Mouse (Mus musculus): ENCODE data around the gene Rad51b. TPM values are rescaled to one million over a fixed set of nuclear protein-coding genes. Genes with fewer than 3 reads are reported as not detected.

The Rad51b gene
- polyA plus RNA-seq, 1 experiment from 2014 or later, result 4.4 TPM

DNA sequence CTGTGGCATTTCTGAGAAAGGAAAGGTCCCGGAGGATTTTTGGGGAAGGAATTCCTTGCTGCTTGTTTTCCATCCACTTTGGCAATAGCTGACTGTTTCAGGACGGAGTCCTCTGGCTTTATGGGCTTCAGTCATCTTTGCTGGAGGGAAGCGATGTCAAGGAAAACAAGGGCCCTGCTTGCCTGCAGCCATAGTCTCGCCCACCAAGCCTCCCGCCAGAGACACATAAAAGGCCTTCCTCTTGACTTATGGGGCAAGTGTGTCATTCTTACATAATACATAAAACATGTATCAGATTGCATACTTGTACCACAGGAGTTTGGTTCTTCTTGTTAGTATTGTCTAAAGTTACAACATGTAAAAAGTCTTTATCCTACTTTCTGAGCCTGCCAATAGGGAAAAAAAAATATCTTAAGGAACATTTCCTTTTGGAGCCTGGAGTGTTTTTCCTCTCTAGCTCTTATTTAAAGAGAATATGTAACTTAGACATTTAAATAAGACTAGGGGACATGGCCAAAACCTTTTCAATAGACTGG lies 49.2 kb downstream of the Rad51b start:
- H3K9me3 ChIP-seq (replicated peaks; ENCODE audit: control insufficient read depth, low read length), result no peaks in the 10 kb centered on the region
- H3K4me3 ChIP-seq (ENCODE audit: low read depth, low read length), result no peak overlapping the region
- no peak overlapping the region for H3K4me2 ChIP-seq (ENCODE audit: low read depth, low read length)
- H3K27ac ChIP-seq (ENCODE audit: low read length), result no peak overlapping the region
- H3K27me3 ChIP-seq (ENCODE audit: control insufficient read depth, insufficient read depth, low read depth, low read length), result no peaks in the 10 kb centered on the region
- no peak overlapping the region for H3K9ac ChIP-seq (ENCODE audit: low read depth, low read length)
- no peaks in the 10 kb centered on the region for H3K4me1 ChIP-seq (ENCODE audit: control insufficient read depth, low read depth, low read length)
- 72% methylated on average over 5 of the region's 5 CpGs for WGBS (ENCODE audit: insufficient replicate concordance)
- H3K36me3 ChIP-seq (ENCODE audit: control insufficient read depth, insufficient read depth), result no peaks in the 10 kb centered on the region
- no peak for ATAC-seq (ENCODE audit: low read depth)

DNA sequence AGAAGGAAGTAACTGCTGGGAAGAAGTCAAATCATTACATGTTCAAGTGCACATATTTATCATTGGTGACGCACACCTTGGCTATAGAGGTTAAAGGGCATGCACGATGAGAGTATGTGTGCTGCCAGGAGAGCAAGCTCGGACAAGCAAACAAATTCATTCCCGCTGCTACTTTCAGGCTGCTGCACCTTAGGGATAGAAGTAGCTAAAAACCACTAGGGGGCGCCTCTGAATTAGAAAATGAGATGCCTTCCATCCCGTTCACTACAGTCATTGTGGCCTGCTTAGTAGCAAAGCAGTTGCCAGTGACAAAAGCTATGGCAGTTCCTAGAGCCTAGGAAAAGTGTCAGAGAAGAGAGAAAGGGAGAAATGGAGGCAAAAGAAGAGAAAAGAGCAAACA lies 50.6 kb downstream of the Rad51b start:
- no peak overlapping the region for H3K9ac ChIP-seq (ENCODE audit: low read depth, low read length)
- 16% methylated on average over 6 of the region's 6 CpGs for WGBS (ENCODE audit: insufficient replicate concordance)
- no peaks in the 10 kb centered on the region for H3K27me3 ChIP-seq (ENCODE audit: control insufficient read depth, insufficient read depth, low read depth, low read length)
- peak; percentile 54; the same call in 1 of the 2 replicates for ATAC-seq (ENCODE audit: low read depth)
- H3K4me3 ChIP-seq (ENCODE audit: low read depth, low read length), result no peak overlapping the region
- H3K4me1 ChIP-seq (ENCODE audit: control insufficient read depth, low read depth, low read length), result peaks cover 9% of the 10 kb centered on the region
- H3K9me3 ChIP-seq (replicated peaks; ENCODE audit: control insufficient read depth, low read length), result no peaks in the 10 kb centered on the region
- H3K27ac ChIP-seq (ENCODE audit: low read length), result no peak overlapping the region
- no peaks in the 10 kb centered on the region for H3K36me3 ChIP-seq (ENCODE audit: control insufficient read depth, insufficient read depth)
- H3K4me2 ChIP-seq (ENCODE audit: low read depth, low read length), result no peak overlapping the region

DNA sequence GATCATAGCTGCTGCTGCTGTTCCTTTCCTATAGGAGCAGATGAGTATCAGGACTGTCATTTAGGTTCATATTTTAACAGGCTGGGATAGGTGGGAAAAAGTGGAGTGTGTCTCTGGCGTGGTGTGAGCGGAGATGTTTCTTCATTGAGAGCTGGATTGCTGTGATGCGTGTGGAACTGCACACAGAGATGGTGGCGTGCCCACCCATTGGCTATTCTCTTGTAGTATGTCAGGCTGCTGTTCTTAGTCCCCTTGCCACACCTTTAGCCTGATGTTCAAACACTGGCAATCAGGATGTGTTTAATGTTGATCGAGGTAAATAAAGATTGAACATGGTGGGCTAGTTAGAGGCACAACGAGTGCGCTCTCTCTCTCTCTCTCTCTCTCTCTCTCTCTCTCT lies 54.4 kb downstream of the Rad51b start:
- no peak for ATAC-seq (ENCODE audit: low read depth)
- no peak overlapping the region for H3K27ac ChIP-seq (ENCODE audit: low read length)
- WGBS (ENCODE audit: insufficient replicate concordance), result 82% methylated on average over 7 of the region's 7 CpGs
- H3K27me3 ChIP-seq (ENCODE audit: control insufficient read depth, insufficient read depth, low read depth, low read length), result no peaks in the 10 kb centered on the region
- H3K4me3 ChIP-seq (ENCODE audit: low read depth, low read length), result no peak overlapping the region
- H3K4me2 ChIP-seq (ENCODE audit: low read depth, low read length), result no peak overlapping the region
- H3K36me3 ChIP-seq (ENCODE audit: control insufficient read depth, insufficient read depth), result no peaks in the 10 kb centered on the region
- no peaks in the 10 kb centered on the region for H3K9me3 ChIP-seq (replicated peaks; ENCODE audit: control insufficient read depth, low read length)
- H3K9ac ChIP-seq (ENCODE audit: low read depth, low read length), result no peak overlapping the region
- peaks cover 14% of the 10 kb centered on the region for H3K4me1 ChIP-seq (ENCODE audit: control insufficient read depth, low read depth, low read length)

DNA sequence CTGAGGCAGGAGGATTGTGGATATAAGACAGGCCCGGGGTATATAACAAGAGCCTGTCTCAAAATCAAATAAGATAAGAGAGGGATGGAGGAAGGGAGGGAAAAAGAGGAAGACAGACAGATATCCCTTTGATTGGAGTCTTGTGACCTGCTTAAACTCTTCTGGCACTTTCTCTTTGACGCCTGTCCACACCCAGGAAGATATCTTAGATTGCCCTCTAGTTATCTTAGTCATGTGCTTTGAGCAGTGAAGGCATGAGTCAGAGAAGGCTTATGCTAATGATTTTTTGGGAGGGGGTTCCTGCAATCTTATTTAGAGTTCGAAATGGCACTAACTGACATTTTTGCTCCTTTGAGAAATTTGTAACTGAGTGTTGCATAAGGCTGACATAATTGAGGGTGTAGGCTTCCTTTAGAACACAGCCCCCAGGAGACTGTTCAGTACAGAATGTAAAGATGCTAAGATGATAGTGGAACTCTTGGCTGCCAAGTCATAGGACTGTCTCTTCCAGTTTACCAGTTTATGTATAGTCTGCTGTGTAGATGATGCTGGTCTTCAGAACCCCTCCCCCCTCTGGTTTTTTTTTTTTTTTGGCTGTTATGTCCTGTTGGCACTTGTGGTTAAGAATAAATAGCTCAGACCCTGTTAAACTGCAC lies 55.1 kb downstream of the Rad51b start:
- Histone ChIP-seq H3K9me3 (replicated peaks; ENCODE audit: control insufficient read depth, low read length) (no peaks in the 10 kb centered on the region), H3K4me1 (ENCODE audit: control insufficient read depth, low read depth, low read length) (peaks cover 14% of the 10 kb centered on the region), H3K9ac (ENCODE audit: low read depth, low read length) (no peak overlapping the region), H3K36me3 (ENCODE audit: control insufficient read depth, insufficient read depth) (no peaks in the 10 kb centered on the region), H3K4me3 (ENCODE audit: low read depth, low read length) (no peak overlapping the region), H3K27me3 (ENCODE audit: control insufficient read depth, insufficient read depth, low read depth, low read length) (no peaks in the 10 kb centered on the region), H3K4me2 (ENCODE audit: low read depth, low read length) (no peak overlapping the region), H3K27ac (ENCODE audit: low read length) (no peak overlapping the region)
- ATAC-seq (ENCODE audit: low read depth), result no peak
- WGBS (ENCODE audit: insufficient replicate concordance), result 28% methylated on average over 3 of the region's 3 CpGs

DNA sequence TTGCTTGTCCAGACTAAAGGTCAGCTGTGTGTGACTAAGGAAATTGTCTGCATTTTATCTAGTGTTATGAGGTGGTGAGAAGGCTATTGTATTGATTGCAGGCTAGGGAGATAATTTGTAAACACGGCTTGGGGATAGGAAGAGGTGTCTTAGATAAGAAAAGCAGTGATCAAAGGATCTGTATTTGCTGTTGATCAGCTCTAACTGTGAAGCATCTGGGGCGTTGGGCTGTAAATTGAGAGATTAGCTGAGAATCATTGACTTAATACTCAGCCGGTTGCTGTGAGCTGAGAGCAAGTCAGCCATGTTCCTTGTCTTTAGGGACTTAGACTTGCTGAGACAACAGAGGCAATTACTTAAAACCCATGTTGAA lies 55.6 kb downstream of the Rad51b start:
- H3K27me3 ChIP-seq (ENCODE audit: control insufficient read depth, insufficient read depth, low read depth, low read length), result no peaks in the 10 kb centered on the region
- ATAC-seq (ENCODE audit: low read depth), result no peak
- H3K36me3 ChIP-seq (ENCODE audit: control insufficient read depth, insufficient read depth), result no peaks in the 10 kb centered on the region
- no peak overlapping the region for H3K4me2 ChIP-seq (ENCODE audit: low read depth, low read length)
- no peak overlapping the region for H3K4me3 ChIP-seq (ENCODE audit: low read depth, low read length)
- H3K9ac ChIP-seq (ENCODE audit: low read depth, low read length), result no peak overlapping the region
- H3K4me1 ChIP-seq (ENCODE audit: control insufficient read depth, low read depth, low read length), result peaks cover 14% of the 10 kb centered on the region
- H3K9me3 ChIP-seq (replicated peaks; ENCODE audit: control insufficient read depth, low read length), result no peaks in the 10 kb centered on the region
- WGBS (ENCODE audit: insufficient replicate concordance), result 11% methylated on average over 3 of the region's 3 CpGs
- H3K27ac ChIP-seq (ENCODE audit: low read length), result no peak overlapping the region

DNA sequence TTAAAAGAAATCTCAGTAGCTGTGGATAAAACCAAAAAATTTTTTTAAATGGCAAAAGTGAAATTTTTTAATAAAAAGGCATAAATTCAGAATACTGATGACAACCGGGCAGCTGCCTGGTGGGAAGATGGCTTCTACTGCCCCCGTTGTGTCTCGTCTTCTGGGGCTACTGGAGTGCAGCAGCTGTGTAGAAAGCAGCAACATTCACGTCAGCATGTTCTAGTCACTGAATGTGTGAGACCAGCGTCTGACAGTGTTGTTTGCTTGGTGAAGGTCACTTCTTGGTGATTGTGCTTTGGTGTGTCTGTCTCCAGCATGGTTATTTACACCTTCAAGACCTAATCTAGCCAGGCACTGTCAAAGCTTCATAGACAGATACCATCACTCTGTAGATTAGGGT lies 56.3 kb downstream of the Rad51b start:
- WGBS (ENCODE audit: insufficient replicate concordance), result 65% methylated on average over 5 of the region's 5 CpGs
- no peaks in the 10 kb centered on the region for H3K9me3 ChIP-seq (replicated peaks; ENCODE audit: control insufficient read depth, low read length)
- no peak for ATAC-seq (ENCODE audit: low read depth)

DNA sequence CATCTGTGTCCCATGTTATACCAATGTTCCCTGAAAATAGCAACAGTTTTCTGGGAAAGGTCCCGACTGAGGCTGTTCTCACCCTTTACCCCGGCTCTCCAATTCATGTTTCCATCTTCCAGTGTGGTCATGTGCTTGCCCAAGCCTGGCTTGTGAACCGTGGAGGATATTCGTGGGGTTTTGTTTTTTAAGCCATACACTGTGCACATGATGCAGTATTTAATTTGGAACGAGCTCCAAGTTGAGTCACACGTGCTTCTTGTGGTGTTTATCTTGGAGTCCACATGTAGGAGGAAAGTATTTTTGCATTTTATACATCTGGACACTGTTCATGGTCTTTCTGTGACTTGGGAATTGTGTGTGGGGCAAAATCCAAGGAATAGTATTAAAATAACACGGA lies 57.5 kb downstream of the Rad51b start:
- 60% methylated on average over 7 of the region's 7 CpGs for WGBS (ENCODE audit: insufficient replicate concordance)
- Histone ChIP-seq H3K27ac (ENCODE audit: low read length) (no peak overlapping the region), H3K9ac (ENCODE audit: low read depth, low read length) (no peak overlapping the region), H3K4me2 (ENCODE audit: low read depth, low read length) (no peak overlapping the region), H3K36me3 (ENCODE audit: control insufficient read depth, insufficient read depth) (no peaks in the 10 kb centered on the region), H3K27me3 (ENCODE audit: control insufficient read depth, insufficient read depth, low read depth, low read length) (no peaks in the 10 kb centered on the region), H3K4me3 (ENCODE audit: low read depth, low read length) (no peak overlapping the region), H3K4me1 (ENCODE audit: control insufficient read depth, low read depth, low read length) (peaks cover 14% of the 10 kb centered on the region), H3K9me3 (replicated peaks; ENCODE audit: control insufficient read depth, low read length) (no peaks in the 10 kb centered on the region)
- ATAC-seq (ENCODE audit: low read depth), result no peak

More for the DNA sequence above, 56.3 kb downstream of the Rad51b start:
- H3K36me3 ChIP-seq (ENCODE audit: control insufficient read depth, insufficient read depth), result no peaks in the 10 kb centered on the region
- H3K27ac ChIP-seq (ENCODE audit: low read length), result no peak overlapping the region
- no peak overlapping the region for H3K4me3 ChIP-seq (ENCODE audit: low read depth, low read length)
- peaks cover 14% of the 10 kb centered on the region for H3K4me1 ChIP-seq (ENCODE audit: control insufficient read depth, low read depth, low read length)
- no peak overlapping the region for H3K9ac ChIP-seq (ENCODE audit: low read depth, low read length)
- no peaks in the 10 kb centered on the region for H3K27me3 ChIP-seq (ENCODE audit: control insufficient read depth, insufficient read depth, low read depth, low read length)
- no peak overlapping the region for H3K4me2 ChIP-seq (ENCODE audit: low read depth, low read length)

DNA sequence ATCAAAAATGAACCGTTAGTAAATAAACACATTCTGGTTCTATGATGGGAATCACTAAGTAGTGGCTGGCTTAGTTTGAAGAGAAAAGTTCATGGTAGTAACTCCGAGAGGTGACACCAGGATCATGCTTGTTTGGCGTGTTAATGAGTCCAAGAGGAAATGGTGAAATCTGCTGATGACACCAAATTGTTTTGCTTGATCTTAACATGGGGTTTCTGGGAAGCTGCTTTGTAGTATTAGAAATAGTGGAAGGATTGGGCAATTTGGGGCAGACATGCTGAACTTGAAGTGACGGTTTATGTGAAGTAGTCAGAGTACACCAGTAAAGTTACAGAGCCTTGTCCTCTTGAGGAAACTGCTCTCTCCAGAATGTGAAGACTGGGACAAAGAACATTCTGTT lies 59.1 kb downstream of the Rad51b start:
- no peak overlapping the region for H3K9ac ChIP-seq (ENCODE audit: low read depth, low read length)
- no peak overlapping the region for H3K27ac ChIP-seq (ENCODE audit: low read length)
- H3K36me3 ChIP-seq (ENCODE audit: control insufficient read depth, insufficient read depth), result no peaks in the 10 kb centered on the region
- H3K4me3 ChIP-seq (ENCODE audit: low read depth, low read length), result no peak overlapping the region
- H3K4me2 ChIP-seq (ENCODE audit: low read depth, low read length), result no peak overlapping the region
- peaks cover 14% of the 10 kb centered on the region for H3K4me1 ChIP-seq (ENCODE audit: control insufficient read depth, low read depth, low read length)
- ATAC-seq (ENCODE audit: low read depth), result no peak
- H3K27me3 ChIP-seq (ENCODE audit: control insufficient read depth, insufficient read depth, low read depth, low read length), result no peaks in the 10 kb centered on the region
- no peaks in the 10 kb centered on the region for H3K9me3 ChIP-seq (replicated peaks; ENCODE audit: control insufficient read depth, low read length)
- WGBS (ENCODE audit: insufficient replicate concordance), result 64% methylated on average over 4 of the region's 4 CpGs

DNA sequence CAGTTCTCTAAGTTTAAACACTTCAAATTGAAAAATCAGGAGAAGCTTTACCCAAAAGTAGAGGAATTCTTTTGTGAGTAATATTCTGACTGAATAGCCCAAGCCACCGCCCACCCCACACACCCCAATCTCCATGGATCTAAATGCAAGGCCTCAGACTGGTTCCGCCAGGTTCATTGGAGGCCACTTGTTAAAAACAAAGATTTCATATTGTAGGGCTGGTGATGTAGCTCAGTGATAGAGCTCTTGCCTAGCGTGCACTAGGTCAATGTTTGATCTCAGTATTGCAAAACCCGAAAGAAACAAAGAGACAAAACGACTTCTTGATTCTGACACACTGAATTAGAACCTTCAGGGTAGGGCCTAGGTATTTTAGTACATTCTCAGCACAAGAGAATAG lies 60.5 kb downstream of the Rad51b start:
- no peak for ATAC-seq (ENCODE audit: low read depth)
- Histone ChIP-seq H3K9me3 (replicated peaks; ENCODE audit: control insufficient read depth, low read length) (no peaks in the 10 kb centered on the region), H3K9ac (ENCODE audit: low read depth, low read length) (no peak overlapping the region), H3K4me2 (ENCODE audit: low read depth, low read length) (no peak overlapping the region), H3K27me3 (ENCODE audit: control insufficient read depth, insufficient read depth, low read depth, low read length) (no peaks in the 10 kb centered on the region), H3K36me3 (ENCODE audit: control insufficient read depth, insufficient read depth) (no peaks in the 10 kb centered on the region), H3K27ac (ENCODE audit: low read length) (no peak overlapping the region), H3K4me1 (ENCODE audit: control insufficient read depth, low read depth, low read length) (peaks cover 4% of the 10 kb centered on the region), H3K4me3 (ENCODE audit: low read depth, low read length) (no peak overlapping the region)
- 71% methylated on average over 5 of the region's 5 CpGs for WGBS (ENCODE audit: insufficient replicate concordance)
